Mouse (Mus musculus) lung, adult 18-20 months (tissue): ENCODE data around the gene Fam45a.
A peak's percentile ranks its signal among the peaks of the same experiment; 100 is the strongest.
"Not testable (repeated sequence)": the region's sequence is repeated elsewhere in the genome, so short reads cannot be mapped to it uniquely, and the experiment has no call there.

Experiments used
- DNase-seq, 2 experiments: peaks; one replicate each; pipeline ENCODE4 v3.0.0; 2022; ENCODE audit warnings: mixed read lengths in 2 of 2

Gene Fam45a

DNA sequence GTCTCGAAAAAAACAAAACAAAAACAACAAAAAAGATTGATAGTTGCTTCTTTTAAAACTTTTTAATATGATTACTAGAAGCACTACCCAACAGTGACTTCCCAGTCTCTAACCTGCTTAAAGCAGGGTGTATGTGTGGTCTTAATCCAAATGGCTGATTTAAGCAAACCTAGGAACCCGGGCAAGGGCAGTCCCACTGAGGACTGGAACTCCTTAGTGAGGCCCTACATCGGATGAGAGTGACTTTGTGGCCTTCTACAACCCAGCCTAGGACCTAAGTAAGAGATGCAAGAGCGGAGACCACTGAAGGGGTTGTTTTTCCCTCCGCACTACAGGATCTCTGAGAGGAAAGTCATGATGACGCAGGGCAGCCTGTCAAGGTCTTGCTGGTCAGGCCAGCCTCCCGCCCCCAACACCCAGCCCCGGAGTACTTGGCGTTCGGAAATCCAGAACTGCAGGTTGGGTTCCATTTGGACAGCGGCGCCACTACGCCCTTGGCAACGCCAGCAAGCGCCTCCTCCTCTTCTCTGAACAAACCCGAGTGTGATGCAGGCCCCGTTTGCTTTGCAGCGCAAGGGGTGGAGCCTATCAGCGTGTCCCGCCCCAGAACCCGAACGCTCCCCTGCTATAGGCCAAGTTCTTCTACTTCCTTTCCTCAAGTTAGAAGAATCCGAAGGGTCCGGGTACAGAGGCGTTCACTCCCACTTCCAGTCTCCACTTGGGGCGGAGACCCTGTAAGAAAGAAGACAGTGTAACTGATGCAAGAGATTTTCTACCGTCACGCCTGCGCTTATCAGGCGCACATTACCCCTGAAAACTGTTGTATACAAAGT is 49.7 kb downstream of the Fam45a start, which contains the start of gene Sfxn4:
Gene Sfxn4 (minus strand): TSS at position 612 of the 833 bp plus-strand sequence.
- peak; percentile 96 to 97 for DNase-seq

DNA sequence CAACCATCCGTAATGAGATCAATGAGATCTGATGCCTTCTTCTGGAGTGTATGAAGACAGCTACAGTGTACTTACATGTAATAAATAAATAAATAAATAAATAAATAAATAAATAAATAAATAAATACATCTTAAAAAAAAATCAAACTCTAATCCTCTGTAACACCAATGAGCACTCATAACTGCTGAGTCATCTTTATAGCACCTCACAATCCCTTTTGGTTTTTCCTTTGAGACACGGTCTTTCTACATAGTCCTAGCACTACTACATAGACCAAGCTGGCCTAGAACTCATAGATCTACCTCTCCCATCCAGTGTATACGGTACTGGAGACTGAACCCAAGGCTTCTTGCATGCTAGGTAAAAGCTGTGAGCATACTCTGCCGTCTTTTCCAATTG is 54.8 kb downstream of the Fam45a start:
- DNase-seq, result not testable (repeated sequence)

DNA sequence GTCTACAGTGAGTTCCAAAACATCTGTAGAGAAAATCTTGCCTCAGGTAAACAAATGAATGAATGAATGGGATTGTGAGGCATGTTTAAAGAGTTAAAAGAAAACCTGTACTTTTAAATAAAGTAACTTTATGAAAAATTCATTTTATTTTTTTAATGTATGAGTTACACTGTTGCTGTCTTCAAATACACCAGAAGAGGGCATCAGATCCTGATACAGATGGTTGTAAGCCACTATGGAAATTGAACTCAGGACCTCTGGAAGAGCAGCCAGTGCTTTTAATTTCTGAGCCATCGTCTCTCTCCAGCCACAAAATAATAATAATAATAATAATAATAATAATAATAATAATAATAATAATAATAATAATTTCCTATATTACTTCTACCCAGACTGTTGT is 59.1 kb downstream of the Fam45a start:
- DNase-seq, result no peak

DNA sequence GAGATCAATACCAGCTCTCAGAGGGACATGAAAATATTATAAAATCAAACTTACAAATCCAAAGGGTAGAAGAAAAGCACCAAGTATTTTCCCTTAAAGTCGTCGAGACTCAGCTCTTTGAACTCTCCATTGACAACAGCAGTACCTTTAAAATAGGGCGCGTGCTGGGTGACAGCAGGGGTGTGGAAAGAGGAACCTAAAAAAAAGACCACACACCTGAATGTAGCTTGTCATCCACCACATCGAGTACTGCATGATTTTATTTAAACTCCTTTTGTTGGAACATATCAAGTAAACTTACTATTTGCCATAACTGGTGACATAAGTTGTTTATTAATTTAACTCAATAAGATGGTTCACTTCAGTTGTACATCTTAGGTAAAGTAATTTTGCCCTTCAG is 60.0 kb downstream of the Fam45a start:
- DNase-seq, result no peak

DNA sequence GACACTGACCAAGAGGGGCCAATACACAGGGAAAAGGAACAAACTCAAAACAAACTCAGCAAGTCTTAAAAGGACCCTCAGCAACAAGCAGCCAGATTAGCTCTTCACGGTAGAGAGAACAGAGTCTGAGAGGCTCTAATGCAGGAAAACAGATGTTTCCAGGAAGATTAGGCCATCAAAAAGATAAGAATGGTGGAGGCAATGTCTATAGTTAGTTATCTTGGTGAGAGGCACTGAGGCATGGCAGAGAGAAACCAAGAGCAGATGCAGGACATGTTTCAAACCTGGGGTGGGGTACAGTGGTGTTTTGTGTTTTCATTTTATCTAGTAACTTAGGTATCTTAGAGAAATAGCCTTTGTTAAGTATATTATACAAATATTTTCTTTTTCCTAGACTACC is 60.9 kb downstream of the Fam45a start:
- no peak for DNase-seq

DNA sequence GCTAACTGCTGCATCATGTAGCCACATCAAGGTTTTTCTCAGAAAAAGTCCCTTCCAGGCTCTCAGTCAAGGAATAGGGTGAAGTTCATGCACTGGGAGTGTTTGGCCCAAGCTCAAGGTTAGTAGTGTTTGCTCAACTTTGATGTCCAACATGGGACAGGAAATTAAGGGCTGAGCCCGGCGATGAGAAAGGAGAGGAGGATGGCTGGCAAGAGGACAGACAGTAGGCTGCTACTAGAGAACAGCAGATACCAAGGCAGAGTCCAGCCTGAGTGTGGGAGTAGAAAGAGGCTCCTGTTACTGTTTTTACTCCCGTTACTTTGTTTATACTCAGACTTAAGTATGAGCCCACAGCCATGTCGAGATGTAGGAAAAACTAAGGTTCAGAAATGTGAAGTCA is 62.1 kb downstream of the Fam45a start:
- DNase-seq, result peak; percentile 10 to 30

DNA sequence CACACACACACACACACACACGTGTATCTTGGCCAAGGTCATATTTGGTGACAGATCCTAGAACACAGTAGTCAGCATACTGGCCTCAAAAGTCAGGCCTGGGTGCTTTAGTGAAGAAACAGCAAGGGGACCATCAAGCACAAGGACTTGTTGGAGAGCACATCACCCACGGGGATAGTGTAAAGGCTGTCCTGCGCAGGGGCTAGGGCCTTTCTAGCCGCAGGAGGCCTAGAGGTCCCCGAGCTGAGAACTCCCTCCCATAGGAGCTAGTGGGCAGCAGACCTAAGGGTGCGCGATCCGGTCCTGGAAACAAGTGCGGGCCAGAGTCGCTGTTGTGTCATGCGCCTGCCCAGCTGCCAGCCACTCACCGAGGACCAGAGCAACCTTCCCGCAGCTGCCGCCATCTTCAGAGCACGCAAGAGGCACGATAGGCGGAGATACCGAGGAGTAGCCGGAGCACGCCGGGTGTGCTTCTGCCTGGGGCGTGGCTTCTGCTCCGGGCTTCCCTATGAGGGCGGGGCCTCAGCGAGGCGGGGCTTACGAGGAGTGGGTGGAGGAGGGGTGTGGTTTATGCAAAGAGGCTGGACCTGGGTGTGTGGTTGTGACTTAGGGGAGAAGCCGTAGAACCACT is 62.8 kb downstream of the Fam45a start, which contains the start of gene Prdx3:
Gene Prdx3 (minus strand): TSS at position 493 of the 631 bp plus-strand sequence.
- DNase-seq, result peak; percentile 98

DNA sequence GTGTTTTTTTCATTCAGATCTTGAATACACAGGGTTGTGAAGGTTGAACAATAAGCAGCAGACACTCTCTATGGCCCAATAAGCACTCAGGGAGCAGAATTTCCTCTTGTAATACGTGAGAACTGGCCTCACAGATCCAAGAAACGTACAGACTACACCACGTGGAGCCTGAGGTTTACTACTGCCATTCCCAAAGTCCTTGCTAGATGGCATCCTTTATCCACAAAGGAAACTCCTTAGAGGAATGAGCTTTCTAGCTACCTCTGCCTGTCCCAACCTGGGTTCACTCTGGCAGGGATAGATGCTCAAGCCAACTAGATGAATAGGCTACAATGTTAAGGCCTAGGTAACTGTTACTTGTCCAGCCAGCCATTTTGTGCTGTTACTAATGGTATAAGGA is 71.7 kb downstream of the Fam45a start:
- peak in 1 of 2 experiments; percentile 39 for DNase-seq
